Mouse (Mus musculus): ENCODE data around the gene Ankrd44. TPM values are rescaled to one million over a fixed set of nuclear protein-coding genes. Genes with fewer than 3 reads are reported as not detected.

Ankrd44 gene
- total and polyA plus RNA-seq, 3 experiments = 10.2 to 10.7 (median 10.2) TPM

GRCm38 (mm10) chr1:54647335-54647745 is 278.8 kb downstream of the Ankrd44 start:
- peaks cover 6% of the 10 kb centered on the region for H3K36me3 ChIP-seq (ENCODE audit: control insufficient read depth, insufficient read depth, low read length)
- no peaks in the 10 kb centered on the region for H3K79me2 ChIP-seq (replicated peaks; ENCODE audit: control insufficient read depth, insufficient read depth, low read length)
- TF ChIP-seq POLR2A (IDR thresholded peaks at IDR 0.05; ENCODE audit: insufficient read depth, low read depth, low read length) (no peak), CTCF (IDR thresholded peaks at IDR 0.05) (no peak), EP300 (IDR thresholded peaks at IDR 0.05; ENCODE audit: insufficient read depth, low read depth, low read length) (no peak)
- WGBS = 64% methylated on average over 3 of the region's 3 CpGs
- no peak overlapping the region for H3K4me3 ChIP-seq
- intact Hi-C loops (cut with DNase I) = no loop called here
- H3K9ac ChIP-seq (ENCODE audit: low read depth, low read length) = no peak overlapping the region
- no peaks in the 10 kb centered on the region for H3K27me3 ChIP-seq (ENCODE audit: control insufficient read depth, insufficient read depth, low read length)
- no peak for DNase-seq
- H3K27ac ChIP-seq = no peak overlapping the region
- peaks cover 3% of the 10 kb centered on the region for H3K4me1 ChIP-seq (ENCODE audit: control insufficient read depth, insufficient read depth, low read length)

DNA sequence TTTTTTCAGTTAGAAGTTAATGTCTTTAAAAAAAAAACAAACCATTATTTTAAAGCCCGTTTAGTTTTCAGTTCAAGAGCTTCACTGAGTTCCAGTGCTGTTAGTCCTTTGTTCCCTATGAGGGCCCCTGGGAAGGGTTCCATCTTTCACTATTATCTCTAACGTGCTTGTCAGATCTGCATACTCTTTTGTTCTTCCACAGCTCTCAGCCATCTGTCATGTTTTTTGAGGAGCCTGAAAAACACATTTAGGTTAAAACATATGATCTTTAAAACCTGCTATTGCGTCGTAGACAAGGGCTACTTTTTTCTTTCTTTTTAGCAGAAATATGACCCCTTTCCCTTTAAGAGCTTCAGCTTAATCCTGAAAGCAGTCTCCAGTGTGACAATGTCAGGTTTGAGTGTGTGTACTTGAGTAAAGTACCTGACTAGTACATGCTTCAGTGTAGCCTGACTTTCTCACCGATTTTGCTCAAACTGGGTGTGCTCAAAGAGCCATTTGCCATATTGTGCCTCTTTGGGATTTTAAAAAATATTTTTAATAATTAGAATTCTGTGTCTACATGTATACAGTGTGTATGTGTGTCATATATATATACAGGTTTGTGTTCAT is 285.9 kb downstream of the Ankrd44 start:
- Histone ChIP-seq H3K79me2 (replicated peaks; ENCODE audit: control insufficient read depth, insufficient read depth, low read length) (no peaks in the 10 kb centered on the region), H3K36me3 (ENCODE audit: control insufficient read depth, insufficient read depth, low read length) (no peaks in the 10 kb centered on the region; the same call in 1 of the 2 replicates), H3K27ac (no peak overlapping the region), H3K27me3 (ENCODE audit: control insufficient read depth, insufficient read depth, low read length) (no peaks in the 10 kb centered on the region), H3K4me3 (no peak overlapping the region), H3K4me1 (ENCODE audit: control insufficient read depth, insufficient read depth, low read length) (no peaks in the 10 kb centered on the region), H3K9ac (ENCODE audit: low read depth, low read length) (no peak overlapping the region)
- intact Hi-C loops (cut with DNase I) = no loop called here
- DNase-seq = no peak
- TF ChIP-seq POLR2A (IDR thresholded peaks at IDR 0.05; ENCODE audit: insufficient read depth, low read depth, low read length) (no peak), EP300 (IDR thresholded peaks at IDR 0.05; ENCODE audit: insufficient read depth, low read depth, low read length) (no peak), CTCF (IDR thresholded peaks at IDR 0.05) (no peak)
- WGBS = 44% methylated on average over 5 of the region's 5 CpGs

- Histone ChIP-seq H3K9ac (ENCODE audit: low read depth, low read length) (no peak overlapping the region), H3K36me3 (ENCODE audit: control insufficient read depth, insufficient read depth, low read length) (no peaks in the 10 kb centered on the region; the same call in 1 of the 2 replicates), H3K27ac (no peak overlapping the region), H3K79me2 (replicated peaks; ENCODE audit: control insufficient read depth, insufficient read depth, low read length) (no peaks in the 10 kb centered on the region), H3K4me3 (no peak overlapping the region), H3K4me1 (ENCODE audit: control insufficient read depth, insufficient read depth, low read length) (no peaks in the 10 kb centered on the region), H3K27me3 (ENCODE audit: control insufficient read depth, insufficient read depth, low read length) (no peaks in the 10 kb centered on the region)
- TF ChIP-seq EP300 (IDR thresholded peaks at IDR 0.05; ENCODE audit: insufficient read depth, low read depth, low read length) (no peak), CTCF (IDR thresholded peaks at IDR 0.05) (no peak), POLR2A (IDR thresholded peaks at IDR 0.05; ENCODE audit: insufficient read depth, low read depth, low read length) (no peak)
- DNase-seq = no peak
- 77% methylated on average over 6 of the region's 6 CpGs for WGBS
- intact Hi-C loops (cut with DNase I) = no loop called here
These were observed 286.6 kb downstream of the Ankrd44 start for GRCm38 (mm10) chr1:54639506-54640078.

GRCm38 (mm10) chr1:54639076-54639475 is 287.1 kb downstream of the Ankrd44 start:
- Histone ChIP-seq H3K36me3 (ENCODE audit: control insufficient read depth, insufficient read depth, low read length) (no peaks in the 10 kb centered on the region; the same call in 1 of the 2 replicates), H3K27me3 (ENCODE audit: control insufficient read depth, insufficient read depth, low read length) (no peaks in the 10 kb centered on the region), H3K27ac (no peak overlapping the region), H3K9ac (ENCODE audit: low read depth, low read length) (no peak overlapping the region), H3K4me1 (ENCODE audit: control insufficient read depth, insufficient read depth, low read length) (no peaks in the 10 kb centered on the region), H3K79me2 (replicated peaks; ENCODE audit: control insufficient read depth, insufficient read depth, low read length) (no peaks in the 10 kb centered on the region), H3K4me3 (no peak overlapping the region)
- 95% methylated on average over 2 of the region's 2 CpGs for WGBS
- no peak for DNase-seq
- TF ChIP-seq EP300 (IDR thresholded peaks at IDR 0.05; ENCODE audit: insufficient read depth, low read depth, low read length) (no peak), POLR2A (IDR thresholded peaks at IDR 0.05; ENCODE audit: insufficient read depth, low read depth, low read length) (no peak), CTCF (IDR thresholded peaks at IDR 0.05) (no peak)
- intact Hi-C loops (cut with DNase I) = no loop called here

GRCm38 (mm10) chr1:54637340-54637739 is 288.8 kb downstream of the Ankrd44 start:
- Histone ChIP-seq H3K9ac (ENCODE audit: low read depth, low read length) (no peak overlapping the region), H3K4me3 (no peak overlapping the region), H3K27me3 (ENCODE audit: control insufficient read depth, insufficient read depth, low read length) (no peaks in the 10 kb centered on the region), H3K27ac (no peak overlapping the region), H3K4me1 (ENCODE audit: control insufficient read depth, insufficient read depth, low read length) (no peaks in the 10 kb centered on the region), H3K79me2 (replicated peaks; ENCODE audit: control insufficient read depth, insufficient read depth, low read length) (no peaks in the 10 kb centered on the region), H3K36me3 (ENCODE audit: control insufficient read depth, insufficient read depth, low read length) (no peaks in the 10 kb centered on the region; the same call in 1 of the 2 replicates)
- intact Hi-C loops (cut with DNase I) = no loop called here
- WGBS = 87% methylated on average over 2 of the region's 2 CpGs
- TF ChIP-seq CTCF (IDR thresholded peaks at IDR 0.05) (no peak), POLR2A (IDR thresholded peaks at IDR 0.05; ENCODE audit: insufficient read depth, low read depth, low read length) (no peak), EP300 (IDR thresholded peaks at IDR 0.05; ENCODE audit: insufficient read depth, low read depth, low read length) (no peak)
- no peak for DNase-seq

GRCm38 (mm10) chr1:54629106-54629505 is 297.1 kb downstream of the Ankrd44 start:
- H3K79me2 ChIP-seq (replicated peaks; ENCODE audit: control insufficient read depth, insufficient read depth, low read length) = no peaks in the 10 kb centered on the region
- H3K4me1 ChIP-seq (ENCODE audit: control insufficient read depth, insufficient read depth, low read length) = no peaks in the 10 kb centered on the region; the same call in 1 of the 2 replicates
- no peak overlapping the region for H3K27ac ChIP-seq
- H3K27me3 ChIP-seq (ENCODE audit: control insufficient read depth, insufficient read depth, low read length) = no peaks in the 10 kb centered on the region
- H3K4me3 ChIP-seq = no peak overlapping the region
- H3K36me3 ChIP-seq (ENCODE audit: control insufficient read depth, insufficient read depth, low read length) = no peaks in the 10 kb centered on the region
- 42% methylated on average over 1 of the region's 1 CpGs for WGBS
- no peak overlapping the region for H3K9ac ChIP-seq (ENCODE audit: low read depth, low read length)
- TF ChIP-seq POLR2A (IDR thresholded peaks at IDR 0.05; ENCODE audit: insufficient read depth, low read depth, low read length) (no peak), CTCF (IDR thresholded peaks at IDR 0.05) (no peak), EP300 (IDR thresholded peaks at IDR 0.05; ENCODE audit: insufficient read depth, low read depth, low read length) (no peak)
- intact Hi-C loops (cut with DNase I) = no loop called here
- DNase-seq = no peak

Data from heart, adult 2 months (tissue).